Mouse (Mus musculus) megakaryocyte, embryonic 14.5 days (primary cell): ENCODE data around the gene Slc7a10. TPM values are rescaled to one million over a fixed set of nuclear protein-coding genes. Genes with fewer than 3 reads are reported as not detected.

Experiments used
- H3K27me3 ChIP-seq: replicated peaks from 2 replicates; pipeline ENCODE3; 2012; ENCODE audit warnings: inconsistent platforms
- H3K36me3 ChIP-seq: replicated peaks from 2 replicates; pipeline ENCODE3; 2012; ENCODE audit warnings: low read length, inconsistent platforms, mixed read lengths
- H3K4me1 ChIP-seq: 2 replicates; pipeline ENCODE4 v1.6.1; 2012; ENCODE audit warnings: inconsistent platforms
- H3K4me3 ChIP-seq: replicated peaks from 2 replicates; pipeline ENCODE3; 2012; ENCODE audit warnings: moderate library complexity, mild to moderate bottlenecking, inconsistent platforms
- H3K9me3 ChIP-seq: 2 replicates; pipeline ENCODE4 v1.6.1; 2012; ENCODE audit warnings: inconsistent platforms
- FLI1 ChIP-seq: IDR thresholded peaks from 2 replicates; pipeline ENCODE4 v1.6.1; 2012; ENCODE audit warnings: low read length, inconsistent platforms, mixed read lengths
- GATA1 ChIP-seq: IDR thresholded peaks from 3 replicates; pipeline ENCODE4 v1.6.1; 2012; ENCODE audit warnings: mixed read lengths, low read length, inconsistent platforms, borderline replicate concordance
- polyA plus RNA-seq: library from polyadenylated mRNA; stranded (reverse); fragments of >175 nt; gene quantifications from 2 replicates; pipeline ENCODE4 v1.2.3, GENCODE M21; 2012; ENCODE audit warnings: low replicate concordance; ENCODE audit not compliant: insufficient read depth

Gene Slc7a10
- polyA plus RNA-seq, 1 experiment = not detected

DNA sequence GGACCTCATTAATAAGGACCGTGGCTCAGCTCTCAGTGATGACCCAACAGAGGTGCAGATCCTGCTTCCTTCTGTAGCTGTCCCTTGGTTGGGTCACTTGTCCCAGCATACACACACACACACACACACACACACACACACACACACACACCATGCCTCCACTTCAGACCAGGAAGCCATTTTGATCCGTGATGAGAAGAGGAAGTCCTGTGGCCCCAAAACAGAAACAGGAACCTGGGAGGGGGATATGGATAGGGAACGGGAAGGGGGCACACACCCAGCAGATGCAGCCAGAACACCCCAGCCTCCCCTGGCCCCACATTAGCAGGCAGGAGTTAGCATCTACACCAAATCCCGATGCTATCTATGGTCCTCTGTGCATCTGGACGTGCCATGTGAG, 35.3 kb upstream of the Slc7a10 start:
- Histone ChIP-seq H3K9me3 (no peaks in the 10 kb centered on the region), H3K36me3 (no peaks in the 10 kb centered on the region), H3K4me1 (peaks cover 29% of the 10 kb centered on the region), H3K4me3 (peak overlapping the region; percentile 40), H3K27me3 (peaks cover 89% of the 10 kb centered on the region)
- no peak for TF ChIP-seq FLI1
- no peak for TF ChIP-seq GATA1

DNA sequence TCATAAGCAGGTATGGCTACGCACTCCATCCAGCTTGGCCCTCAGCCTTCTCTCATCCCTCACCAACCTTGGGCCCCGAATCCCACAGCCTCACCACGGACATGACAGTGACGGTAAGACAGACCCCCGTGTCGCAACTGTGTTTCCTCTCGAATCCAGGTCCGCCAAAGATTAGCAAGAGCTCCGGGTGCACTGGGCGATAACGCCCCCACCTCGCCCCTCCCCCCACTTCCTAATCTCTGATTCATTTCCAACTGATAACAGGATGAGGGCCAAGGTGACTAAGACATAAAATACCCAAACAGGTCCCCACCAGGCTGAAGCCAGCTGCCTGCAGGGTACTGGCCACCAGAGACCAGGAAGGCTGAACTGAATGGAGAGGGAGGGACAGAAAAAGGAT, 31.7 kb upstream of the Slc7a10 start:
- H3K4me1 ChIP-seq = peaks cover 48% of the 10 kb centered on the region
- TF ChIP-seq GATA1 (no peak), FLI1 (no peak)

DNA sequence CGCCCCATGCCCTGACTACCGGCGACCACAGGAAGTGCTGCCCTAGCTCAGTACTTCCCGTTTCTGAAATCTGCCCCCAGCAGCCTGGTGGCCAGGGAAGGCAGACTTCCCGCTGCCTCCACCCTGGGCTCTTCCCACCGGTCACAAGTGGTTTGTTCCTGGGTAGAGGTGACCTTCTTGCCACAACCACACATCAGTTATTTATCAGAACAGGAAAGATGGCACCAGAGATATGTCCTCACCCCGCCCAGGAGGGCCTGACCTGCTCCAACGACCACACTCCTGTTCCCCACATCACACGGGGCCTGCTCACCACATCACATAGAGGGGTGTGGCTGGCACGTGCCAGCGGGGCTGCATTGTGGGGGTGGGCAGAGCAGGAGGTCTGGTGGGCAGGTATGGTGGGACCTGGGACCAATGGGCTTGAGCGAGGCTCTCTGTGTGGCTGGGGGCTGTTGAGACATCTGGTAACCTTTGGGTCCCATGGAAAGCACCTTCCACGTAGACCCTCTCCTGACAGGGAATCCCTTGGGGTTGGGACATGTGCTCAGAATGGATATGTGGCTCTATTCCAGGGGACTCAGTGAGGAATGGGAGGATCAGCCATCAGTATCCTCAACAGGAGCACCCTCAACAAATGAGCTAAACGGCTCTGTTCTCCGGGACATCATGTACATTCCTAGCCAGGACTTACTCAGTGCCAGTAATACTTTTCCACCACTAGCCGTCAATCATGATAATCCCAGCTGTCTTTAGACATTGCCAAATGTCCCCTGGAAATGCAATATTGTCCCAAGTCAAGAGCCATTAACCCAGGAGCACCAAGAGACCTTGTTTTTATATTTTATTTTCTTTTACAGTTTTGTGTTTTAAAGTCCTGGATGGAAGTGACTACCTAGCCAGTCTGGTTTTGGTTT, 29.4 kb upstream of the Slc7a10 start:
- H3K4me3 ChIP-seq = peak overlapping the region; percentile 82
- no peak for TF ChIP-seq GATA1
- TF ChIP-seq FLI1 = no peak

More for the DNA sequence above, 31.7 kb upstream of the Slc7a10 start:
- H3K4me3 ChIP-seq = peak overlapping the region; percentile 52
- peaks cover 81% of the 10 kb centered on the region for H3K27me3 ChIP-seq
- H3K36me3 ChIP-seq = no peaks in the 10 kb centered on the region
- peaks cover 2% of the 10 kb centered on the region for H3K9me3 ChIP-seq

GRCm38 (mm10) chr7:35157512-35157911, 28.7 kb upstream of the Slc7a10 start:
- H3K9me3 ChIP-seq = peaks cover 14% of the 10 kb centered on the region
- H3K4me1 ChIP-seq = peaks cover 38% of the 10 kb centered on the region
- peaks cover 70% of the 10 kb centered on the region for H3K27me3 ChIP-seq
- H3K36me3 ChIP-seq = no peaks in the 10 kb centered on the region
- H3K4me3 ChIP-seq = no peak overlapping the region
- no peak for TF ChIP-seq GATA1
- no peak for TF ChIP-seq FLI1

More for the DNA sequence above, 29.4 kb upstream of the Slc7a10 start:
- H3K36me3 ChIP-seq = no peaks in the 10 kb centered on the region
- H3K4me1 ChIP-seq = peaks cover 38% of the 10 kb centered on the region
- peaks cover 13% of the 10 kb centered on the region for H3K9me3 ChIP-seq
- peaks cover 70% of the 10 kb centered on the region for H3K27me3 ChIP-seq

GRCm38 (mm10) chr7:35162443-35162842, 23.7 kb upstream of the Slc7a10 start:
- TF ChIP-seq GATA1 (no peak), FLI1 (no peak)
- H3K4me1 ChIP-seq = peaks cover 11% of the 10 kb centered on the region
- H3K4me3 ChIP-seq = no peak overlapping the region
- peaks cover 21% of the 10 kb centered on the region for H3K9me3 ChIP-seq
- H3K27me3 ChIP-seq = peaks cover 72% of the 10 kb centered on the region
- no peaks in the 10 kb centered on the region for H3K36me3 ChIP-seq

DNA sequence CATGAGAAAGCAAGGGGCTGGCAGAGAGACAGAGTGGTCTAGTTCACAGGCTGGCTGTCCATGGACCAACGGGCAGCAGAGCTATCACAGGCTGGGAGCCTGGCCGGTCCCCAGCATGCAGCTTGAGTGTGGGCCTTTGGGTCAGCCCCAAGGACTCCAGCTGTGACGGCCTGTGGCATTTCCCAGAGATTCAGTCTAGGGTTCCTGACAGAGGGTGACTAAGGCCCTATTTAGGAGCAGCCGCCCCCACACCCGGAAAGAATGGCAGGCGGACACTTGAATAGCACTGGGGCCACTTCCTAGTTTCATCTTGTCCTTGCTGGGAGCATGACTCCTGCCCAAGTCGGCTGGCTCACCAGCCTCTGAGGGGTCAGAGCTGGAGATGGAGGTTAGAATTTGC, 22.6 kb upstream of the Slc7a10 start:
- TF ChIP-seq GATA1 (no peak), FLI1 (no peak)
- Histone ChIP-seq H3K36me3 (no peaks in the 10 kb centered on the region), H3K9me3 (peaks cover 21% of the 10 kb centered on the region), H3K27me3 (peaks cover 76% of the 10 kb centered on the region), H3K4me3 (no peak overlapping the region), H3K4me1 (peaks cover 7% of the 10 kb centered on the region)

GRCm38 (mm10) chr7:35164131-35164530, 22.1 kb upstream of the Slc7a10 start:
- Histone ChIP-seq H3K4me3 (no peak overlapping the region), H3K27me3 (peaks cover 81% of the 10 kb centered on the region), H3K9me3 (peaks cover 21% of the 10 kb centered on the region), H3K4me1 (peaks cover 9% of the 10 kb centered on the region), H3K36me3 (no peaks in the 10 kb centered on the region)
- TF ChIP-seq FLI1 (no peak), GATA1 (no peak)

DNA sequence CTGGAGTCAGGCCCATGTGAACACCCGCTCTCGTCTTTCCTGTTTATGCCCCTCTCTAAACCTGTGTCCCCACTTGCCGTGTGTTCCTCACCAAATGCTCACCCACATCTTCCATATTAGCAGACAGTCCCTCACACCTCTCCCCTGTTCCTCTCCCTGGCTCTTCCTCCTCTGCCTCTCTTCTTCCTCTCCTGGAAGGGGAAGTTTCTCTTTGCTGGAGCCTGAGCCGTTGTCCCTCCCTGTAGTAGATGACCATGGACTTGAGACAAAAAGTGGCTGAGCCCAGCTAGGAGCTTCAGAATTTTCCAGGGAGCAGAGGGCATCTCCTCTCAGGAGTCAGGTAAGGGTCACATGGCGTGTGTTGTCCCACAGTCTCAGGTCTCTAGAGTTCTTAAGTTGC, 19.2 kb upstream of the Slc7a10 start:
- no peak overlapping the region for H3K4me3 ChIP-seq
- TF ChIP-seq FLI1 (no peak), GATA1 (no peak)
- H3K36me3 ChIP-seq = no peaks in the 10 kb centered on the region
- peaks cover 19% of the 10 kb centered on the region for H3K4me1 ChIP-seq
- peaks cover 7% of the 10 kb centered on the region; the same call in 1 of the 2 replicates for H3K9me3 ChIP-seq
- peaks cover 93% of the 10 kb centered on the region for H3K27me3 ChIP-seq

- Histone ChIP-seq H3K4me3 (no peak overlapping the region), H3K4me1 (peaks cover 23% of the 10 kb centered on the region), H3K27me3 (peaks cover 92% of the 10 kb centered on the region), H3K9me3 (peaks cover 3% of the 10 kb centered on the region; the same call in 1 of the 2 replicates), H3K36me3 (no peaks in the 10 kb centered on the region)
- TF ChIP-seq FLI1 (no peak), GATA1 (no peak)
Measured at GRCm38 (mm10) chr7:35167925-35168324, 18.3 kb upstream of the Slc7a10 start.

DNA sequence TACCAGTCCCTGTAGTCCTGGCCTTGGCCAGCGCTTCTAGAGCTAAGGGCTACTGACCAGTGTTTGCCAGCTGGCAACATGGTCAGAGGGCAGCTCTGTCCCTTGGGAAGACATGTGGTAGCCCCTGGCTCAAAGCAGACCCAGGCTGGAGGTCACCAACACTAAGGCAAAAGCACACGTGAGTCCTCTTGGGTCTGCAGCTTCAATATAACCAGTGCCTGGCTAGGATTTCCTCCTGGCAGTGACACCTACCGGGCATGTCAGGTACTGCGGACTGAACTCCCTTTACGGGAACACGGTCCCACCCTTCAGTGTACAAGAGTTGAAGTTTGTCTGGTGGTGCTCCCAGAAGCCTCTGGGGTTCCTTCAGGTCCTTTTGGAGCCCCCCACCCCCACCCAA, 16.8 kb upstream of the Slc7a10 start:
- Histone ChIP-seq H3K36me3 (no peaks in the 10 kb centered on the region), H3K4me3 (no peak overlapping the region), H3K27me3 (peaks cover 92% of the 10 kb centered on the region), H3K4me1 (peaks cover 16% of the 10 kb centered on the region), H3K9me3 (no peaks in the 10 kb centered on the region)
- TF ChIP-seq GATA1 (no peak), FLI1 (no peak)
